Mouse (Mus musculus): ENCODE results near the gene 6030468B19Rik. TPM values are rescaled to one million over a fixed set of nuclear protein-coding genes. Genes with fewer than 3 reads are reported as not detected.
"Not testable (repeated sequence)": the region's sequence is repeated elsewhere in the genome, so short reads cannot be mapped to it uniquely, and the experiment has no call there.

6030468B19Rik gene
- polyA plus RNA-seq, 1 experiment from 2014 or later: not detected

GRCm38 (mm10) chr11:117826164-117826563 is 28.7 kb downstream of the 6030468B19Rik start:
- no peaks in the 10 kb centered on the region for H3K9me3 ChIP-seq
- no peak for ATAC-seq (replicated peaks)
- H3K27me3 ChIP-seq (replicated peaks): no peaks in the 10 kb centered on the region
- peaks cover 33% of the 10 kb centered on the region for H3K4me1 ChIP-seq
- peak overlapping the region; percentile 36 for H3K4me3 ChIP-seq
- peak overlapping the region; percentile 28; the same call in 1 of the 2 replicates for H3K9ac ChIP-seq
- whole genome bisulfite sequencing: 5% methylated on average over 5 of the region's 5 CpGs
- peak overlapping the region; percentile 91 for H3K4me2 ChIP-seq
- H3K27ac ChIP-seq: peak overlapping the region; percentile 48
- no peaks in the 10 kb centered on the region for H3K36me3 ChIP-seq (replicated peaks)

- Histone ChIP-seq H3K27me3 (replicated peaks) (no peaks in the 10 kb centered on the region), H3K4me3 (no peak overlapping the region), H3K27ac (no peak overlapping the region), H3K9ac (no peak overlapping the region), H3K4me1 (peaks cover 33% of the 10 kb centered on the region), H3K36me3 (replicated peaks) (no peaks in the 10 kb centered on the region), H3K4me2 (no peak overlapping the region), H3K9me3 (no peaks in the 10 kb centered on the region)
- no peak for ATAC-seq (replicated peaks)
- 70% methylated on average over 8 of the region's 8 CpGs for whole genome bisulfite sequencing
Measured at GRCm38 (mm10) chr11:117826916-117827315, 29.5 kb downstream of the 6030468B19Rik start.

GRCm38 (mm10) chr11:117827386-117827785 is 29.9 kb downstream of the 6030468B19Rik start:
- no peak for ATAC-seq (replicated peaks)
- Histone ChIP-seq H3K9me3 (no peaks in the 10 kb centered on the region), H3K27ac (no peak overlapping the region), H3K4me3 (no peak overlapping the region), H3K4me1 (peaks cover 38% of the 10 kb centered on the region), H3K9ac (no peak overlapping the region), H3K27me3 (replicated peaks) (no peaks in the 10 kb centered on the region), H3K4me2 (no peak overlapping the region), H3K36me3 (replicated peaks) (no peaks in the 10 kb centered on the region)
- WGBS: 76% methylated on average over 3 of the region's 3 CpGs

DNA sequence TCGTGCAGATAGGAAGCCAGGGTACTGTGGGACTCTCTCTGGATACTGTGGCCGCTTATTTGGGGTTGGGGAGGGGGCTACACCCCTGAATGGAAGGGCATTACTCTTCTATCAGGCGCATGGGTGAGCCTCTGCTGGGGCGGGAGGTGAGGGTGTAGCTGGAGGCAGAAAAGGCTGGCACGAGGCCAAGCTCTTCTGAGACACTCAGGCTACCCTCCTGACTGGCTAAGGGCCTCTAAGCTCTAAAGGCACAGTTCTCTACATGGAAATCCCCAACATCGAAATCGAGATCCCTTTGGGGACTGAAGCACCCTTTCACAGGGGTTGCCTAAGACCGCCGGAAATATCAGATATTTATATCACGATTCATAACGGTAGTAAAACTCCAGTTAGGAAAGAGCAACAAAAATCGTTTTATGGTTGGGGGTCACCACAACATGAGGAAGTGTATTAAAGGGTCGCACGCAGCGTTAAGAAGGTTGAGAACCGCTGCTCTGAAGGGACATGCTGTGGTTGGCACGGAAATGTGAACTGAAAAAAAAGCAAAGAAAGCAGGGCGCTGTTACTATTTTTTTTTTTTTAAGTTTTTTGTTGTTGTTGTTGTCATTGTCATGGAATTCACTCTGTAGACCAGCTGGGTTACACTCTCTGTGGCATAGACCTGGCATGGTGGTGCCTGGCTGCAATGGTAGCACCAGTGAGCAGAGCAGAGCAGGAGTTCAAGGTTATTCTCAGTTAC is 30.9 kb downstream of the 6030468B19Rik start:
- H3K9ac ChIP-seq: no peak overlapping the region

GRCm38 (mm10) chr11:117828888-117829604 is 31.6 kb downstream of the 6030468B19Rik start:
- Histone ChIP-seq H3K4me1 (peaks cover 36% of the 10 kb centered on the region), H3K9me3 (no peaks in the 10 kb centered on the region), H3K27ac (no peak overlapping the region), H3K27me3 (replicated peaks) (no peaks in the 10 kb centered on the region), H3K9ac (no peak overlapping the region), H3K4me2 (no peak overlapping the region), H3K4me3 (no peak overlapping the region), H3K36me3 (replicated peaks) (no peaks in the 10 kb centered on the region)
- 52% methylated on average over 9 of the region's 9 CpGs for WGBS
- no peak for ATAC-seq (replicated peaks)

More for the DNA sequence above, 30.9 kb downstream of the 6030468B19Rik start:
- 80% methylated on average over 18 of the region's 18 CpGs for WGBS
- H3K36me3 ChIP-seq (replicated peaks): no peaks in the 10 kb centered on the region
- no peak overlapping the region for H3K4me2 ChIP-seq
- H3K9me3 ChIP-seq: no peaks in the 10 kb centered on the region
- H3K27ac ChIP-seq: no peak overlapping the region
- no peaks in the 10 kb centered on the region for H3K27me3 ChIP-seq (replicated peaks)
- no peak for ATAC-seq (replicated peaks)
- H3K4me1 ChIP-seq: peaks cover 38% of the 10 kb centered on the region
- H3K4me3 ChIP-seq: no peak overlapping the region

- Histone ChIP-seq H3K36me3 (replicated peaks) (no peaks in the 10 kb centered on the region), H3K27me3 (replicated peaks) (no peaks in the 10 kb centered on the region), H3K9ac (no peak overlapping the region), H3K4me1 (peaks cover 30% of the 10 kb centered on the region), H3K9me3 (no peaks in the 10 kb centered on the region), H3K4me2 (no peak overlapping the region), H3K27ac (no peak overlapping the region), H3K4me3 (no peak overlapping the region)
- ATAC-seq (replicated peaks): no peak
- 77% methylated on average over 2 of the region's 2 CpGs for whole genome bisulfite sequencing
Measured at GRCm38 (mm10) chr11:117829671-117830215, 32.3 kb downstream of the 6030468B19Rik start.

- Histone ChIP-seq H3K9me3 (no peaks in the 10 kb centered on the region), H3K27ac (no peak overlapping the region), H3K4me1 (peaks cover 24% of the 10 kb centered on the region), H3K4me3 (no peak overlapping the region), H3K4me2 (no peak overlapping the region), H3K27me3 (replicated peaks) (no peaks in the 10 kb centered on the region), H3K36me3 (replicated peaks) (no peaks in the 10 kb centered on the region), H3K9ac (no peak overlapping the region)
- 71% methylated on average over 9 of the region's 9 CpGs for WGBS
- no peak for ATAC-seq (replicated peaks)
Measured at GRCm38 (mm10) chr11:117830401-117830800, 32.9 kb downstream of the 6030468B19Rik start.

DNA sequence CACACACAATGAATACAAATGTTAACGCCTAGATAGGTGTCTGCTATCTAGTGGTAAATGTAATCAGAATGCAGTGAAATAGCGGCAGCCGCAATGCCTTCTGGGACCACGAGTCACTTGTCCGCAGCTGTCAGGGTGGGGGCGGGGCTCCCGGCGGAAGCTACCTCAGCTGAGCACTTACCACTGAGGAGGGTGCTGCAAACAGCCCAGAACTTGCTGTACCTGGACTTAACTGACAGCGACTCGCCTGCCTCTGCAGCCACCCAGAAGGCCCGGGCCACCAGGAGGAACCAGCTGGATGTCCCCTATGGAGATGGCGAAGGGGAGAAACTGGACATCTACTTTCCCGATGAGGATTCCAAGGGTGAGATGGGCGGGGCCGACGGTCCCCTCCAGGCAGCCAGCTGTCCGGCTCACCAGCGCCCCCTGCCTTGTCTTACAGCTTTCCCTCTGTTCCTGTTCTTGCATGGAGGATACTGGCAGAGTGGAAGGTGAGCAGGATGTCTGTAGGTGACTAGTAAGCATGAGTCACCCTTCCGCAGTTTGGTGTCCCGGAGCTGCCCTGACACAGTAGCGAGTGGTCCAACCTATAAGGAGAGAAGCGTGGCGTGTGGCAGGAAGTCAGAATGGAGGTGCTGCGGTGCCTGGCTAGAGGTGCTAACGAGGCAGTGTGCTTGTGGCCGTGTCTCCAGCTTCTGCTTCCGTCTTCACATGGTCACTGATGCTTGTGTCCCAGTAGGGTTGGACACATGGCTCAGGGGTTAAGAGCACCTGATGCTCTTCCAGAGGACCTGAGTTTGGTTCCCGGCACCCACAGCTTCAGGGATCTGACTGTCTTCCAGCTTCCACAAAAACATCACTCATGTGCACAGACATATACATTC is 34.9 kb downstream of the 6030468B19Rik start:
- H3K4me3 ChIP-seq: peak overlapping the region; percentile 42
- WGBS: 19% methylated on average over 28 of the region's 28 CpGs
- H3K27me3 ChIP-seq (replicated peaks): no peaks in the 10 kb centered on the region
- peak overlapping the region; percentile 56 for H3K4me2 ChIP-seq
- H3K9me3 ChIP-seq: no peaks in the 10 kb centered on the region
- ATAC-seq (replicated peaks): peak; percentile 80
- no peak overlapping the region; the same call in 1 of the 2 replicates for H3K9ac ChIP-seq
- H3K27ac ChIP-seq: peak overlapping the region; percentile 65
- H3K36me3 ChIP-seq (replicated peaks): no peaks in the 10 kb centered on the region
- H3K4me1 ChIP-seq: peaks cover 14% of the 10 kb centered on the region

- H3K36me3 ChIP-seq (replicated peaks); H3K9me3 ChIP-seq; H3K9ac ChIP-seq; H3K4me1 ChIP-seq; H3K27ac ChIP-seq; H3K4me2 ChIP-seq; ATAC-seq (replicated peaks); H3K27me3 ChIP-seq (replicated peaks); H3K4me3 ChIP-seq: not testable (repeated sequence)
- 81% methylated on average over 6 of the region's 6 CpGs for WGBS
Measured at GRCm38 (mm10) chr11:117833509-117833908, 36.0 kb downstream of the 6030468B19Rik start.

DNA sequence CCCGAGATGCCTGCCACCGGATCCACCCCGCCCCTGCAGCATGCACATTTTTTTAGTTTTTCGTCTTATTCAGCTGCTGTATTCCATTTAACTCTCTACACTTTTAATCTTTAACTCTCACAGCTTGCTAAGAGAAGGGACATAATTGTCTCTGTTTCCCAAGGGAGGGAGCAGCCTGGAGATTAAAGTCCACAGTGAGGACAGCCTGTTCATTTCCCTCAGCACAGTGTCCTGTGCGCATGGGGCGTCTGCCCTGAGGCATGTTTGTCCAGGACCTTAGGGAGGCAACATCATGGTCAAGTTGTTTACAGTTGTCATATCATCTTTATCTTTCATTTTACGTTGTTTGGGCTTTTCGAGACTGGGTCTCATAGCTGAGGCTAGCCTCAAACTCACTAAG is 36.6 kb downstream of the 6030468B19Rik start:
- WGBS: 94% methylated on average over 8 of the region's 8 CpGs
- no peak overlapping the region for H3K4me2 ChIP-seq
- no peak for ATAC-seq (replicated peaks)

GRCm38 (mm10) chr11:117836306-117836705 is 38.8 kb downstream of the 6030468B19Rik start:
- Histone ChIP-seq H3K27ac (no peak overlapping the region), H3K9ac (no peak overlapping the region), H3K4me1 (peaks cover 8% of the 10 kb centered on the region), H3K27me3 (replicated peaks) (no peaks in the 10 kb centered on the region), H3K4me3 (no peak overlapping the region), H3K9me3 (no peaks in the 10 kb centered on the region), H3K36me3 (replicated peaks) (no peaks in the 10 kb centered on the region), H3K4me2 (peak overlapping the region; percentile 34)
- ATAC-seq (replicated peaks): no peak
- 29% methylated on average over 13 of the region's 13 CpGs for WGBS

More for the DNA sequence above, 36.6 kb downstream of the 6030468B19Rik start:
- H3K9ac ChIP-seq: no peak overlapping the region
- H3K36me3 ChIP-seq (replicated peaks): no peaks in the 10 kb centered on the region
- H3K9me3 ChIP-seq: no peaks in the 10 kb centered on the region
- no peaks in the 10 kb centered on the region for H3K27me3 ChIP-seq (replicated peaks)
- no peak overlapping the region for H3K27ac ChIP-seq
- no peak overlapping the region for H3K4me3 ChIP-seq
- H3K4me1 ChIP-seq: peaks cover 8% of the 10 kb centered on the region

GRCm38 (mm10) chr11:117838572-117838971 is 41.1 kb downstream of the 6030468B19Rik start:
- Histone ChIP-seq H3K27ac (no peak overlapping the region), H3K9ac (no peak overlapping the region), H3K36me3 (replicated peaks) (no peaks in the 10 kb centered on the region), H3K9me3 (no peaks in the 10 kb centered on the region), H3K27me3 (replicated peaks) (no peaks in the 10 kb centered on the region), H3K4me1 (peaks cover 3% of the 10 kb centered on the region; the same call in 1 of the 2 replicates), H3K4me2 (no peak overlapping the region), H3K4me3 (no peak overlapping the region)
- 77% methylated on average over 2 of the region's 2 CpGs for WGBS
- no peak for ATAC-seq (replicated peaks)

All from midbrain, embryonic 15.5 days (tissue).